Mouse (Mus musculus) neural tube, embryonic 10.5 days (tissue): ENCODE measurements around the gene Sigirr.

Source experiments
- DNase-seq: peaks from one replicate; pipeline ENCODE4 v3.0.0-alpha.2; 2017; ENCODE audit warnings: low spot score; ENCODE audit errors: extremely low spot score

The Sigirr gene

DNA sequence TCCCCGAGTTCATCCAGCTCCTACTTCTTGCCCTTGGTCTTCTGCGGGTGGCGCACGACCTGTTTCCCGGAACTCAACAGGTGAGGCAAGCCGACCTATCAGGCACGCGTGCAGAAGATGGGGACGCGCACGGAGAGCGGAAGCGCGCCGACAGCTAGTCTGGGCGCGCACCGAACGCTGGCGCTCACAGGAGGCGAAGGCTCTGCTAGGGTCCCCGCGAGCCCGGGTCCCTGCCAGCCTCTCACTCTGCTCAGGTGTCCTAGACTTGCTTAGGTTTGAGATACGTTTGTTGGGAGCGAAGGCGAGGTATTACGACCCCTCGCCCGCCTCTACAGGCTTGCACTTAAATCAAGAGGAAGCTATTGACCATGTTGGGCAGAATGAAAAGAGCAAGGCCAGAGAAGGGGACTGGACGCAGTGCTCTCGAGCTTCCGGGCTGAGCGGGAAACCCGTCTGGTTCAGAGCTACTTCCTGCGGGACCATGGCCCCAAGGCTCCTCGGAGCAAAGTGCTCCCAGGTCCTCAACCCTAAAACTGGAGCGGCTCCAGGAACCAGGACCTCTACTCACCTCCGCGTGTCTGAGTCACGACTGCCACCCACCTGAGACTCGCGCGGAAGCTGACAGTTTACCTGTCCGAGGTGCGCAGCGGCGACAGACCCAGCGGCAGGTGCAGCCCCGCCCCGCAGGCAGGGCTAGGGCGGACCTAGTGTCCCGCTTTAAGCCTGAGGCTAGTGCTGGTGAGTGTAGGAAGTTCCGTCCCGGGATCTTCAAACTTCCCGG is at the start of gene Sigirr:
Gene Sigirr (minus strand): TSS at position 662 of the 781 bp plus-strand sequence.
- peak; percentile 52 for DNase-seq

DNA sequence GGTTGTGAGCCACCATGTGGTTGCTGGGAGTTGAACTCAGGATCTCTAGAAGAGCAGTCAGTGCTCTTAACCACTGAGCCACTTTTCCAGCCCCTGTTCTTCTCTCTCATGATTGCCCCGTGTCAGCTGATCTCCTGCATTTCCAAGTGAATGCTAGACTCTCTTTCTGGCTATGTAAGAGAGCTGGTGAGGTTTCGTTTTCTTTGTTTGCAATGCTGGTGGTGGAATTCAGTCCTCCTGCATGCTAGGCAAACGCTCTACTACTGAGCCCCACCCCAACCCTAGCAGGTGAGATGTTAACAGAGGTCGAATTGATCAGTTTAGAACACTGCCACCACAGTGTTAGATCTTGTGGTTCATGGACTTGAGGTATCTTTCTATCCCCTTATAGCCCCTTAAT is 48.3 kb upstream of the Sigirr start:
- no peak for DNase-seq

DNA sequence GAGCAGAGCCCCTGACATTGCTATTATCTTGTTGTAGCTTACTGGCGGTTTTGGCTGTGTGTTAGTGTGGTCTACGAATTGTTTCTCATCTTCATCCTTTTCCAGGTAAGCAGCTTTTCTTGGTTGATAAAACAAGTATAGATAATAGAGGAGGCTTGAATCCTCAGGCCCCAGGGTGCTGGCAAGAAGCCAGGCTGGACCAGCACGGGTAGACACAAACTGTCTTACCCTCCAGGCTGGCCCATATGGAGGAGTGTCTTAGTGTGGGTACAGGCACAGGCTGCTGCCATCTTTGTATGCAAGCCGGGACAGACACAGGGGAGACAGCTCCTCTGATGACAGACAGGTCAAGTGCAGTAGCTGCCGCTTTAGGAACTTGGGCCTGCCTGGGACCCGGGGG is 46.7 kb upstream of the Sigirr start:
- no peak for DNase-seq

DNA sequence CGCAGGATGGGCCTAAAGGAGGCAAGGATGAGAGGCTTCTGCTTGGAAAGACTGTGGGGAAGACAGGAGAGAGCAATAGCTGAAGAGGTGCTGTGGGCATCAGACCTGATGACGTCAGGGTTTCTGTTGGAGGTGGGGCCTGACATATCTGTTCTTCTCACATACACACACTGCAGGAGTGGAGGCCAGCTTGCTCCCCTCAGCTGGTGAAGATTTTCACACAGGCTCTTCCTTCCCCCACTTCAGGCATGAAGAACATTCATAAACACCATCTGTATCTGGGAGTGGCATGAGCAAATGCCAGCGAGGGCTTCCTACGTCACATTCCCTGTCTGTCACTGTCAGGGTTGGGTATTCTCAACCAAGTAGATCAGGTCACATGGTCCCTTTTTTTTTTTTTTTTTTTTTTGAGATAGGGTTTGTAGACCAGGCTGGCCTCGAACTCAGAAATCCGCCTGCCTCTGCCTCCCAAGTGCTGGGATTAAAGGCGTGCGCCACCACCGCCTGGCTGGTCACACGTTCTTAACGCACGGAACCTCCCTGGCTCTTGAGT is 45.7 kb upstream of the Sigirr start:
- no peak for DNase-seq

DNA sequence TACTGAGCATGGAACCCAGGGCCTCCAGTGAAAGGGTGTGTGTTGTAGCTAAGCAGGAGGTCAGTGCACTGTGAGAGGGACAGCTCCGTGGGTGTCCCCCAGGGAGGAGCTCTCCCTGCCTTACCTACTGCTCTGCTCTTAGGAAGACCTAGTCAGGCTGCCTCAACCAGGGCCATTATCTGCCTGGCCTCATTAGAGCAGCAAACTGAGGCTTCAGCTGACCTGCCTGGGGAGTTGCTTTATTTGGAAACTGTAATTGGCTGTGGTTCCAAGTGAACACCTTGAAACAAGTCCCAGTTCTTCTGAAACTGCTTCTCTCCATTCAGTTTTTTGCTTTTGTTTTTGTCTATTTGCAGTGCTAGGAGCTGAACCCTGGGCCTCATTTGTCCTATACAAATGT is 45.0 kb upstream of the Sigirr start:
- DNase-seq = no peak

DNA sequence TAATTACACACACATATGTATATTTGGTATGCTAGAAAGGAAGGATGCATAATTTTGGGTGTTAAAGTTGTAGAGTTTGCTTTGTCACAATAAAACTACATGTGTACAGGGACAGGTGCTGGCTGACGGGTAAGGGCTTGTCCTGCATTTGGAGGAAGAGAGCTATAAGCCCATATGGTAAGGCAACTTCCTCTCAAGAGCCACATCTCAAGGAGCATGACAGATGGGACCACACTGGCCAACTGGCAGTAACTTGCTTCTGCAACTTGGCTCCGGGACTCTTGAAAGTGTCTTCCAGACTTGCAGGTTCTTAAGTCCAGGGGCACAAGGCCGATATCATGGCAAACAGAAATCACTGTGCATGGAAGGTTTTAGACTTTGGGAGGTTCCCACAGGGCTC is 44.3 kb upstream of the Sigirr start:
- DNase-seq = no peak

DNA sequence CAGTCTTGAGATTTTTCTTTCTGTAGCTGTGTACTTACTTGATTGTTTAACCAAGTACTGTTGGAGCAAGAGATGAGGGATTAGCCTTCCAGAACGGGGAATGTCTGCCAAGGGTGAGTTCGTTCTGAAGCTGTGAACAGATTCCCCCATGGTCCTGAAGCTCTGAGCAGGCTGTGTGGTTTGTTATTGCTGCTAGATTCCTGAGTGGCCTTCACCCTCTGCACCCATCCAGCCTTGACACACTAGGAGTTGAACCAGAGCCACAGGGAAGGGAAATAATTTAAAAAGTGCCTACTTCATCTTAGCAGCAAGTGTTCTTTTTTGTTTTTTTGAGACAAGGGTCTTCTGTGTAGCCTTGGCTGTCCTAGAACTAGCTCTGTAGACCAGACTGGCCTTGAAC is 43.5 kb upstream of the Sigirr start:
- no peak for DNase-seq

DNA sequence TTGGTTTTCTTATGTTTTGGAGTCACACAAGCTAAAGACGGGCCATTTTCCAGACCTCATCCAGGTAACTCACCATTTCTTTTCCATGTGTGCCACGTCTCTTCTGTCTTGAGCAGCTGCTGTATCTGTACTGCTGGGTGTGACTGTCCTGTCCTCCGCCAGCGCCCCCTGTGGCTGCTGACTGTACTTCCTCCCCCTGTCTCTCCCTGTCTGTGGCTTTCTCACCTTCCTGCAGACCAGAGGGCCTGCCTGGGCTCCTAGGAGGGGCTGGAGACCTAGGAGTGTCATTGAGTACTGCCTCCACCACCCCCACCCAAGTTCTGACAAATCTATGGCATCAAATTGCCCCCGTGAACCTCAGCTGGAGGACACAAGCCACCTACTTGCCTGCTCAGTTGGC is 42.7 kb upstream of the Sigirr start:
- DNase-seq = peak; percentile 34

DNA sequence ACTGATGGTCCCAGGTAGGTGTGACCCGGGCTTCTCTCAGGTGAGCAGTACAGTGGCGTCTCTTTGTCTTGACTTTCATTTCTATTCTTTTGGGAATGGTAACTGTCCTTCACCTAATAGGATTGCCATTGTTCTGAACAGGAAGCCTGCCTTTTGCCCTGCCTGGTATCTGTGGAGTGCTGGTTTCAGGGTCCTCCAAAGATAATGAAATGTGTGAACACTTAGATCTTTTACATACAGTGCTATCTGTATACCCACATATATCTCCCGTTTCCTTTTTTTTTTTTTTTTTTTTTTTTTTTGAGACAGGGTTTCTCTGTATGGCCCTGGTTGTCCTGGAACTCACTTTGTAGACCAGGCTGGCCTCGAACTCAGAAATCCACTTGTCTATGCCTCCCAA is 41.0 kb upstream of the Sigirr start:
- no peak for DNase-seq

DNA sequence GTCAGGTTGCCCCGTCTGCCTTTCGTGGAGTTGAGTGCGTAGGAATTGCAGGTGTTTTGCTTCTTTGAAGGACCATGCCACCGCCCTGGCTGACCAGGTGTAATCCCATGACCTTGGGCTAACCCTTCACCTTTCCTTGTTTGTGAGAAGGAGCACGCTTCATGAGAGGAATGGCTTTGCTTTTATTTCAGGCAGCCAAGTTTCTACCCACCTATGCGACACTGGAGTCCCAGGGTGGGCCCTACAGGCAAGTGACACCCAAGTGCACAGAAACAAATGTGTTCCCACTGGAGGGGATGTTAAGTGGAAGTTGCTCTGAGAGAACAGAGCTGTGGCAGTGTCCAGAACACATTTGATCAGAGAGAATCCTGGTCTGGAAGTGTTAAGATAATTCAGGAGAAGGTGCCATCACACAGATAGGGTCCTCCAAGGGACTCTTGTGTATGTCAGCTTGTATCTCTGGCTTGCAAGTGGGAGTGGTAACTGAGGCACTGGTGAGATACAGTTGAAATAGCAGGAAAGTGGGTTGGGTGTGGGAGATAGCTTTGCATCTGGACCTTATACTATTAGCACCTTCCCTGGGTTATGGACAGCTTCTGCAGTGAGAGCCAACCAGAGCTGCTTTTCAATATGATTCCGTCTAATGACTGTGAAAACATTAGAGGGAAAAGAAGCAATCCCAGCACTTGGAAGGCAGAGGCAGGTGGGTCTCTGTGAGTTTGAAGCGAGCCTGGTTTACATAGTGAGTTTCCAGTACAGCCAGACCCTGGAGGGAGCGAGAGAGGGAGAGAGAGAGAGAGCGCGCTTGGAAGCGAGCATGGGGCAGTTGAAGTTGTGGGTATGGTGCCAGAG is 31.8 kb upstream of the Sigirr start:
- no peak for DNase-seq

DNA sequence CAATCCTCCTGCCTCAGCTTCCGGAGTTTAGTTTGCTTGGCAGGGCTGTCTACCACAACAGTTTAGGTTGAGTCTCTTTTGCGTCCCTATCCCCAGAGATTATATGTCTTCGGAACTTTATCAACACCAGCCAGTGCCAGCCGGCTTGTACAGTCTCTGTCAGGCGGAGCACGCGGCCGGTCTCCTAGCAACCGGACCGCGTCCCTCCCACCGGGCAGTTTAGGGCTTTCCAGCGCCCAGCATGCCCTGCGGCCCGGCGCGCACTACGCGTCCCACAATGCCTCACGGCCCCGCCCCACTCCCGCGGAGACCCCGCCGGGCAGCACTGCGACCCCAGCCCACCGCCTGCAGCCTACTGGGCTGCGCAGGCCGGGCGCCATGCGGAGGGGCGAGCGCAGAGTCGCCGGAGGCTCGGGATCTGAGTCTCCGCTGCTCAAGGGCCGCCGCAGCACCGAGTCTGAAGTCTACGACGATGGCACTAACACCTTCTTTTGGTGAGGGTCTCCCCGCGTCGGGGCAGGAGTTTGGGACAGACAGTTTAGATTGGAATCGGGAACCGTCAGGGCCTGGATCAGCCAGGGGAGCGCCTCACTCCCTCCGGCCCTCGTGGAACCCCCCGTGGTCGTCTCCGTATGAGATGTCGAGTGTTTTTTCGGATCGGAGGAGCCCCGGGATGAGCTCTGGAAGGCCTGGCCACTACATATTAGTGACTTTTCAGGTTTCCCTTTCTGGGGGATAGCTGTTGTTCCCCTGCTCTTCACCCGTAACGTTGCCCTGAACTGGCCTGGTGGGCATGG is 30.9 kb upstream of the Sigirr start:
- DNase-seq = peak; percentile 96

DNA sequence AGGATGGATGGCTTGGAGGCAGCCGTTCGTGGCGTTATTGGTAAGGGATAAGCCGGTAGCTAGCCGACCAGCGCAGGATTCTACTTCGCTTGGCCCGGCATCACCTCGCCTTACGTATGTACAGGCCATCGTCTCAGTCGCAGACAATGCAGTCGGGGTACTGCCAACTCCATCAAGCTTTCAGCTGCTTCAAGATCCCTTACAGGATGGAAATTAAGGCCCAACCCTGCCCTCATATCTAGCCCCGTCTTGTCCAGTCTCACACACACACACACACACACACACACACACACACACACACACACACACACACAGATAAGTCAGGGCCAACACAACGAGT is 23.1 kb upstream of the Sigirr start:
- DNase-seq = no peak

DNA sequence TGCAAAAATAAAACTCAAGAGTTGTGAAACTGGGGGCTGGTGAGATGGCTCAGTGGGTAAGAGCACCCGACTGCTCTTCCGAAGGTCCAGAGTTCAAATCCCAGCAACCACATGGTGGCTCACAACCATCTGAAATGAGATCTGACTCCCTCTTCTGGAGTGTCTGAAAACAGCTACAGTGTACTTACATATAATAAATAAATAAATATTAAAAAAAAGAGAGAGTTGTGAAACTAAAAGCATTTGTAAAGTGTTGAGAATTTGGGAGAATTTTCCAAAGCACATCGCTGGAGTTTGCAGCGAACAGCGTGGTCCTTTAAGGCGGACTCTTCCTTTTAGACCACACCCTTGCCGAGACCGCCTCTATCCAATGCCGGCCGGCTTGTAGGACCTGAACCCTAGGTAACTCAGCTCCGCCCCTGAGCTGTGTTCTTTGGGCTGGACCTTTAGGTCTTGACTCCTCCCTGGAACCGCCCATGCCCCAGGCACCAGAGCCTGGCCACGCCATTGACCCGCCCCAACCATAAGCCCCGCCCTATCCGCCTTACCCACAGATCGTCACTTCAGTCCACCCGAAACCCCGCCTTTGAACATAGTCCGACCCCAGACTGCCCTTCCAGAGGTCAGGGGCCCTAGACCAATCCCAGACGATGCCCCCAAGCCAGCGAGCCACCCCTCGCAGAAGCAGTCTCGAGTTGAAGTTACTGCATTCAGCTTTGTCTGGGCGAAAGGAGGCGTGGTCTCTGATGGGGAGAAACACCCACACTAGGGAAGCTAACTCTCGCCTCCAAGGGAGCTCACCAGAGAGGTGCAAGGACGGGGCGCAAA is 22.5 kb upstream of the Sigirr start:
- peak; percentile 95 for DNase-seq

DNA sequence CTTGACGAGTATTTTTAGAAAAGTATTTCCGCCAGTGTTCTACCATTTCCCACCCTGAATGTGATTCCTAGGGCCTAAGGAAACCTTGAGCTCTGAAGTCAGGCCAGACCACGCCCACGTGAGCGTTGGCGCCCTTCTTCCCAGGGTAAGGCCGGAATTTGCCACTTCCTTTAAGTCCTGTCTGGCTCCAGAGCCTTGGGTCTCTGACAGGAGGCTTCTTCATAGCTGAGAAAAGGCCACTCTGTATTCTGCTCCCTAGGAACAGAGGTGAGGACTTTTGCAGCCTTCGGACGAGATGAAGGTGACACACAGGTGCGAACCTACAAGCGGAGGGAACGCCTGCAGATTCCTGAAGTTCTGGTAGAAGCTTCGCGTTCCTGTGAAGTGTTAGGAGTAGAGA is 21.9 kb upstream of the Sigirr start, which contains the start of gene Ptdss2:
Gene Ptdss2 (plus strand): TSS at position 138 of the 400 bp plus-strand sequence.
- peak; percentile 23 for DNase-seq

DNA sequence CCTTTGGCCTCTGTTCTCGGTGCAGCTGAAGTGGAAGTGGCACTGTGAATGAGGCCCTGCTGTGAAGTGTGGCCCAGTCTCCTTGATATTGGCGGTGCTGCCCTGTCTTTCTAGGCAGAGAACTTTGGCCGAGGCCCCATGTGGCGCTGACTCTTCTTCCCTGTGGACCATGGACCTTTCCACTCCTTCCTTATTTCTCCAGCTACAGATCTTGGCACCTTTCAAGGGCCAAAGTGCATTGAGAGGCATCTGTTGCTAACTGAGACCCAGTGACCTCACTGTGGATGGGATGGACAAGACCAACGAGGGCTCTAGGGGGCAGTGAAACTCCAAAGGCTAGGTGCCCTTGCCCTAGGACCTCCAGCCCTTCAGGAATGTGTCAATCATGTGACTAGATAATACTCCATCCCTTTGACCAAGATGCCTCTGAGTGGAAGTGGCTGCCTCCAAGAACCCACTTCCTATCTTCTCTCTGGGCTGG is 20.7 kb upstream of the Sigirr start:
- no peak for DNase-seq

DNA sequence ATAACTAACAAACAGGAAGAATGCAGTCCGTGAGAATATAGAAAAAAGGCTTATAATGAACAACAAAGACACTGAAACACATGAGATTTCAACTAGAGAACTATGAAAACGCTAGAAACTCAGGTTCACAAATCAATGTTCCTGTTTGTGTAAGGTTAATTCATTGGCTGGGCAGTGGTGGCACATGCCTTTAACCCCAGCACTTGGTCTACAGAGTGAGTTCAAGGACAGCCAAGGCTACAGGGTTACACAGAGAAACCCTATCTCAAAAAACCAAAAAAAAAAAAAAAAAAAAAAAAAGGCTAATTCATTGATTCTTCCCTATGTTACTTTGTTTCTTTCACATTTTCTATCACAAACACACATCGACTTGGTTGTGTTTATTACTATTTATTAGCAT is 20.2 kb upstream of the Sigirr start:
- no peak for DNase-seq

DNA sequence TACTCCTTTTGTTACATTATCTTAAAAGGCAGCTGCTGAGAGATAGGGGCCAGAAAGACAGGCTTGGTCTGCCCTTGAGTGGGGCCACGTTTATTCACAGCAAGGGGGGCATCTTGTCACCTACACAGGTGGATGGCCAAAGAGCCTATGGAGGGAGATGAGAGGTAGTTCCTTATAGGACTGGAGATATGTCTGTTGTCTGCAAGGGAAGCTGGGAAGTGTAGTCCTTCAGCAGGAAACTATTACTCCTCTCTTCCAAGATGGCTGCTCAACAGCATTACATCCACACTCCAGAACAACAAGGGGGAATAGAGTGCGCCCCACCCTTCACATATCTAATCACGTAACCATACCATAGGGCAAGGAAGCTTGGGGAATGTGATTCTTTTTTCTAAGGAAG is 19.1 kb upstream of the Sigirr start:
- no peak for DNase-seq

DNA sequence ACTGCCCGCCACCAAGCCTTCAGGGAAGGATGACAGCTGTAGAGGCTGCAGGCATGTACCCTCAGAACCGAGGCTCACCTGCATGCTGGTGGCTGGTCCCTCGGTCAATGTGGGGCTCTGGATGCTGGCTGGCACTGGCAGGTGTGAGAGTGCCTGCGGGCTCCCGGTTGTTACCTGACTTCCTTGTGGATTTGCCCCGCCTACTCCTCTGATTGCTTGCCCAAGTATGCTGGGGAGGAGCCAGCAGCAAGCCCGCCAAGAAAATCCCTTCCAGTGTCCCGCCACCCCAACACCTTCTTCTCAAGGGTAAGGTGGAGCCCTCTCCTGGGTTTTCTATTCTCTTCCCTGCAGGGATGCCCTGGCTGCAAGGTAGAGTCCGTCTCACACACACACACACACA is 17.3 kb upstream of the Sigirr start, which contains the start of gene Ano9:
Gene Ano9 (minus strand): TSS at position 171 of the 400 bp plus-strand sequence.
- DNase-seq = no peak

DNA sequence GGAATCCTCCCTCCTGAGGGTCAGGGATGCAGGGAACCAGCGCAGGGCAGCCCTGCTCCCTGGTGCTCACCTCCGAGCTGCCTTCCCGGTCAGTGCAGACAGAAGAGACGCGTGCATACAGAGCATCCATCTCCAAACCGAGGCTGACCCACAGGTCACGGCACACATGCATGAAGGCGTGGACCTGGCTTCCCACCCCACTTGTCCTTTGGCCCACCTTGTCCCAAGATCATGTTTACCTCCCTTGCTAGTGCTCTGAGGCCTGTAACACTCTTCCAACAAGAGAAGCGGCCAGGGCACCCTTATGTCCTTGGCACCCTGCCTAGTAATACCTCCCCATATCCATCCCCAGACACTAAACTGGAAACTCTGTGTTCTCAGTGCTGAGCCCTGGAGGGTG is 15.5 kb upstream of the Sigirr start:
- DNase-seq = no peak

DNA sequence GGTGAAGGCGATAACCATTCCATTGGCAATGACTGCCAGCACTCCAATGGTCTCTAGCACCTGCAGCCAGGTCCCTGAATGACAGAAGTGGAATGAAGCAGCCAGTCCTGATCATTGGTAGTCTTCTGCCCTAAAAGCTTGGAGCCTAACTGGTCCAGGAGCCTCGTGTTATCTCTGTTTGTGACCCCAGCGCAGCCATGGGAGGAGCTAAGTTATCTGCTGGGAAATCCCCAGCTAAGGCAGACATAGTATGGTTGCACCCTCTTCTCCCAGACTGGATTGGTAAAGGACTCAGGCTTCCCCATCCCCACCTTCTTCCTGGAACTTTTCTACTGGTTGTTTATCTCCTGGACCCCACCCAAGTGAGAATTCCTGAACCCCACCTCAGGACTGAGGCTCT is 2.8 kb upstream of the Sigirr start:
- DNase-seq = no peak

DNA sequence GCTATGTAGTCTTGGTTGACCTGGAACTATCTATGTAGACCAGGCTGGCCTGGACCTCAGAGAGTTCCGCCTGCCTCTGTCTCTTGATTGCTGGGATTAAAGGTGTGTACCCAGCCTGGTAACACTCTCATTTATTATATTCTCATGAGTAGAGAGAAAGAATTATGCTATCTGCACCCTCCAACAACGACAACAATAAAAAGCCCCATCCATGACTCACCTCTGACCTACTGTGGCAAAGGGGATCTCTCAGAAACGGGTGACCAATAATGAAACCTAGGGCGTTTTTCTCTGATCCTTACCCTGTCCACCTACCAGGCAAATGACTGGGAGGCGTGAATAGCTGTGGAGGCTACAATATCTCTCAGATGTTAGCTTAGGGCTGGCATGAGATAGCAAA is 3.2 kb downstream of the Sigirr start:
- DNase-seq = no peak
